Mouse (Mus musculus) neural tube, embryonic 12.5 days (tissue): ENCODE results near the gene Tbc1d4. TPM values are rescaled to one million over a fixed set of nuclear protein-coding genes. Genes with fewer than 3 reads are reported as not detected.

Source experiments
- ATAC-seq: fragments of 200-750 bp; cut with Nextera tagmentation; 2 replicates; pipeline ENCODE4 v1.8.0; 2017; ENCODE audit warnings: low read depth, mild to moderate bottlenecking, moderate TSS enrichment, moderate library complexity; ENCODE audit not compliant: low FRiP score
- H3K27ac ChIP-seq: fragments of 300-500 bp; sonication (generic); 2 replicates; pipeline ENCODE4 v1.5.1; 2016
- H3K27me3 ChIP-seq: fragments of 300-500 bp; sonication (generic); replicated peaks from 2 replicates; pipeline ENCODE4 v1.6.1; 2016; ENCODE audit warnings: mild to moderate bottlenecking
- H3K36me3 ChIP-seq: fragments of 300-500 bp; sonication (generic); 2 replicates; pipeline ENCODE4 v1.6.1; 2016; ENCODE audit warnings: mild to moderate bottlenecking
- H3K4me1 ChIP-seq: fragments of 300-500 bp; sonication (generic); 2 replicates; pipeline ENCODE4 v1.6.1; 2016
- H3K4me2 ChIP-seq: fragments of 300-500 bp; sonication (generic); replicated peaks from 2 replicates; pipeline ENCODE4 v1.6.1; 2016; ENCODE audit warnings: mild to moderate bottlenecking
- H3K4me3 ChIP-seq: fragments of 300-500 bp; sonication (generic); 2 replicates; pipeline ENCODE4 v1.5.1; 2016
- H3K9ac ChIP-seq: fragments of 300-500 bp; sonication (generic); 2 replicates; pipeline ENCODE4 v1.6.1; 2016; ENCODE audit warnings: mild to moderate bottlenecking
- H3K9me3 ChIP-seq: fragments of 300-500 bp; sonication (generic); 2 replicates; pipeline ENCODE4 v1.6.1; 2016; ENCODE audit warnings: mild to moderate bottlenecking
- WGBS: fragments of 180-500 bp; shearing (Covaris S2); methylation state at CpG from one replicate; pipeline ENCODE4 v1.1.7; 2016; 5-methylcytosine and 5-hydroxymethylcytosine counted together
- polyA plus RNA-seq: library from polyadenylated mRNA; unstranded; fragments of >200 nt; fragmentation: Nextera tagmentation; extraction: Ambion mirVana; gene quantifications from 2 replicates; pipeline ENCODE4 v1.2.1, GENCODE M21; 2016

The Tbc1d4 gene
- polyA plus RNA-seq, 1 experiment from 2014 or later = 5.8 TPM

DNA sequence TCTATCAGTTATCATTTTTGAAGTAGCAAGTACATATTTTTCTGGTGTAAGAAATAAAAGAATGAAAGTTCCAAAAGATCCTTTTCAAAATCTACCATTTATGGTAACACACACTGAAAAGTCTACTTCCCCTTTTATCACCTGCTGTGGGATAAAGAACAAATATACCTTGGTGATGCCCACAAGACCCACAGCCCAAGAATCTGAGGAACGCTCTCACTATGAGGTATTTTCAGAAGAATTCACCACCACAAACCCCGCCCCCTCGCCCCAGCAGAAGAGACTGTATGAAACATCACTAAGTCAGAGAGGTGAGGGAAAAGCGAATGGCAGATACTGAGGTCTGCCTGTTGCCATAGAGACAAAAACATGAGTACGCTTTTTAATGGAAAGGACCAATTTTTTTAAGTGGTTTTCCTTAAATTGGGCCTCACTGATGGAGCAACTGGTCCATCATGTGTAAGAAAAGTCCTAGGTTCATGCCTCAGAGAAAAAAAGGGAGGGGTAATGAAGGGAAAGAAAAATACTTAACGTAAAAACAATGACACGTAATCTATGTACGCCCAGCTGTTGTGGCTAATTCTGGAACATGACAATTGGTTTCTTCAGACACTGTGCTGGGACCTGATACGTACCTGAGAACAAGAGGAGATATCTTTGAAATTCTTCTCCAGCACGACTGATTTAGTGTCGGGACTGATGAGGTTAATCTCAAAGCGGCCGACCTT lies 104.4 kb downstream of the Tbc1d4 start:
- no peaks in the 10 kb centered on the region for H3K4me1 ChIP-seq
- WGBS = 94% methylated on average over 13 of the region's 13 CpGs
- H3K27me3 ChIP-seq = no peaks in the 10 kb centered on the region
- no peak overlapping the region for H3K4me3 ChIP-seq
- no peaks in the 10 kb centered on the region for H3K9me3 ChIP-seq
- no peak overlapping the region for H3K27ac ChIP-seq
- H3K36me3 ChIP-seq = no peaks in the 10 kb centered on the region
- H3K4me2 ChIP-seq = no peak overlapping the region
- ATAC-seq = no peak
- H3K9ac ChIP-seq = no peak overlapping the region

DNA sequence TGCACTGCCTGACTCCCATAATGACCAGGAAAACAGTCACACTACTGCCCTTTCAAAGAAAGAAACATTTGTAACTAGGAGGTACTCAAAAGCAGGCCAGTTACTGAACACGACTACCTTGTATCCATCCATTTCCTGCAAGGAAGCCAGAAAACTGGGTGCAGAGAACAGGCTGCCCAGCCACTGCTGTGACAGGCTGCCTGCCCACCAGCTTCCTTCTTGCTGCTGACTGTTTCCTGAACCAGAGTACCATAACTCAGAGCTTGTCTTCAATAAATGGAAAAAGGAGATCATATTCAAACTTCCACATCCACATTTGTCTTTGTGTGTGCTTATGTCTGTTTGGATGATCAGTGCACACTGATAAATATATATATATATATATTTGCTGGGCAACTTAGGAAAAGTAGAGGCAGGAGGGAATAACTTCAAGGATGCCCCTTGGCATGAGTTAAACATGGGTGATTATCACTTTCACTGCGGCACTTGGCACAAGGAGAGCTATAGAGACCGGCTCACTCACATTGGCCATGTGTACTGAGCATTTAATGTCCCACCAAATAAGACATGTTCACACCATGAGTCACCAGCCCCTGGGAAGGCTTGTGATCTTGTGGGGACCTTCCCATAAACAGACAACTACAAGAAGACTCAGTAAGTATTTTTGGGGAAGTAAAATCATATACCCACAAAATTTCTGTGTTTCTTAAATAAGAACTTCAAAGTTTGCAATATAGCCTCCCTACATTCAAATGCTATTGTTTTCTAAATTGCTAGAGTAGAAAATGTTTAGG lies 105.6 kb downstream of the Tbc1d4 start:
- Histone ChIP-seq H3K4me3 (no peak overlapping the region), H3K4me1 (no peaks in the 10 kb centered on the region), H3K36me3 (no peaks in the 10 kb centered on the region), H3K9ac (no peak overlapping the region), H3K27me3 (no peaks in the 10 kb centered on the region), H3K9me3 (no peaks in the 10 kb centered on the region), H3K27ac (no peak overlapping the region), H3K4me2 (no peak overlapping the region)
- WGBS = 88% methylated on average over 3 of the region's 3 CpGs
- ATAC-seq = no peak

DNA sequence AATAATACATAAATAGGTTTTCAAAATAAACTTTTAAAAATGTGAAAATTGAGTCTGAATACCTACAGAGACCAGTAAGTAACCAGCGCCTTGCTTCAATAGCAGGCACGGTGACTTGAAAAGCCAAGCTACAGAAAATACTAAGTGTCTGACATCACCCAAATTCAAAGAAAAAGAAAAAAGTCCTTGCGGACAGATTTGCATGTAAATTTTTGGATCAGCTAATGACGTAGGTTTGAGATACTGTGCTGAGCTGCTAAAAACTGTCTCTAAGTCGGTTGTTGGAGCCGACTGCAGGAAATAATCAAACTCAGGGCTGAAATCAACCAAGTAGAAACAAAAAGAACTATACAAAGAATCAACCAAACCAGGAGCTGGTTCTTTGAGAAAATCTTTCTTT lies 107.1 kb downstream of the Tbc1d4 start:
- no peaks in the 10 kb centered on the region for H3K9me3 ChIP-seq
- H3K36me3 ChIP-seq = no peaks in the 10 kb centered on the region
- no peaks in the 10 kb centered on the region for H3K4me1 ChIP-seq
- WGBS = 92% methylated on average over 6 of the region's 6 CpGs
- H3K27me3 ChIP-seq = no peaks in the 10 kb centered on the region
- H3K27ac ChIP-seq = no peak overlapping the region
- no peak overlapping the region for H3K9ac ChIP-seq
- no peak overlapping the region for H3K4me2 ChIP-seq
- no peak for ATAC-seq
- no peak overlapping the region for H3K4me3 ChIP-seq

DNA sequence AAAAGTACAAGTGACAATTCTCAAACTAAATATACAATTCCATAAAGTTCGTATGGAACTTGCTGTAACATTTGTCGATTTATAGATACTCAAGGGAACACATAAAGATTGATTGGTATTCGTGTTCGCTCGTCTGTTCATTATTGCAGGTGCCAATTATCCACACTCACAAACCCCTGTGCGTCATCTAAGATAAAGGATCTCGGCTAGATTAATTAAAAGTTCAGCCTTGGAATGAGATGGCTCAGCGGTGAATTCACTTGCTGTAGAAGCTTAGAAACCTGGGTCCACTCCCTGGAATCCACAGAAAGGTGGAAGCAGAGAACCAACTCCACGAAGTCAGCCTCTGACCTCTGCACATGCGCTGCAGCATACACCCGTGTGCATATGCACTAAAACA lies 107.5 kb downstream of the Tbc1d4 start:
- 79% methylated on average over 11 of the region's 11 CpGs for WGBS
- H3K4me1 ChIP-seq = no peaks in the 10 kb centered on the region
- H3K4me3 ChIP-seq = no peak overlapping the region
- no peak overlapping the region for H3K9ac ChIP-seq
- H3K27me3 ChIP-seq = no peaks in the 10 kb centered on the region
- no peak overlapping the region for H3K27ac ChIP-seq
- no peaks in the 10 kb centered on the region for H3K36me3 ChIP-seq
- no peak overlapping the region for H3K4me2 ChIP-seq
- no peaks in the 10 kb centered on the region for H3K9me3 ChIP-seq
- no peak for ATAC-seq

DNA sequence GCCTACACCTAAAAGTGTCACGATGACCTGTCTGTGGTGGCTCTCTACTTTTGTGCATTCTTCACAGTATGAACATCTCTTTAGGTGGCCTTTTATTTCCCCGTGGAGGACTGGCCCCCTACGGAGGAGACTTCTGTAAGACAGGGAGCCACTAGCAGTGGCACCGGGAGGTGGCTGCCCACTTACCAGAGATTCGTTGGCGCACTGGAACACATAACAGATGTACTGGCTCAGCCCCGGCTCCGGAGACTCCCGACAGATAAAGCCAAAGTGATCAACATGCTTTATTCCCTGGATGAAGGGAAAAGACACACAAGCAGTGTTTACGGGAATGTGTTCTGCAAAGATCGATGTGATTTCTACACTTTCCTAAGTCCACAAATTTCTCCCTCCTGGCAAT lies 108.2 kb downstream of the Tbc1d4 start:
- no peak for ATAC-seq
- H3K4me3 ChIP-seq = no peak overlapping the region
- 72% methylated on average over 11 of the region's 11 CpGs for WGBS
- no peaks in the 10 kb centered on the region for H3K4me1 ChIP-seq
- H3K27ac ChIP-seq = no peak overlapping the region
- no peak overlapping the region for H3K9ac ChIP-seq
- no peak overlapping the region for H3K4me2 ChIP-seq
- no peaks in the 10 kb centered on the region for H3K9me3 ChIP-seq
- H3K36me3 ChIP-seq = no peaks in the 10 kb centered on the region
- no peaks in the 10 kb centered on the region for H3K27me3 ChIP-seq

DNA sequence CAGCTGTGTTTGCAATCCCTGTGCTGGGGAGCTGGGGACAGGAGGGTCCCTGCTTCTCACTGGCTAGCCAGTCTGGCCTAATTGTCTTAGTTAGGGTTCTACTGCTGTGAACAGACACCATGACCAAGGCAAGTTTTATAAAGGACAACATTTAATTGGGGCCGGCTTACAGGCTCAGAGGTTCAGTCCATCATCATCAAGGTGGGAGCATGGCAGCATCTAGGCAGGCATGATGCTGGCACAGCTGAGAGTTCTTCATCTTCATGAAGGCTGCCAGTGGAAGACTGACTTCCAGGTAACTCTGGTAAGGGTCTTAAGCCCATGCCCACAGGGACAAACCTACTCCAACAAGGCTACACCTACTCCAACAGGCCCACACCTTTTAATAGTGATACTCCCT lies 109.2 kb downstream of the Tbc1d4 start:
- H3K36me3 ChIP-seq = no peaks in the 10 kb centered on the region
- H3K27me3 ChIP-seq = no peaks in the 10 kb centered on the region
- no peak overlapping the region for H3K9ac ChIP-seq
- H3K27ac ChIP-seq = no peak overlapping the region
- no peak overlapping the region for H3K4me2 ChIP-seq
- H3K4me1 ChIP-seq = no peaks in the 10 kb centered on the region
- ATAC-seq = no peak
- no peak overlapping the region for H3K4me3 ChIP-seq
- WGBS = 94% methylated on average over 1 of the region's 1 CpGs
- H3K9me3 ChIP-seq = no peaks in the 10 kb centered on the region

DNA sequence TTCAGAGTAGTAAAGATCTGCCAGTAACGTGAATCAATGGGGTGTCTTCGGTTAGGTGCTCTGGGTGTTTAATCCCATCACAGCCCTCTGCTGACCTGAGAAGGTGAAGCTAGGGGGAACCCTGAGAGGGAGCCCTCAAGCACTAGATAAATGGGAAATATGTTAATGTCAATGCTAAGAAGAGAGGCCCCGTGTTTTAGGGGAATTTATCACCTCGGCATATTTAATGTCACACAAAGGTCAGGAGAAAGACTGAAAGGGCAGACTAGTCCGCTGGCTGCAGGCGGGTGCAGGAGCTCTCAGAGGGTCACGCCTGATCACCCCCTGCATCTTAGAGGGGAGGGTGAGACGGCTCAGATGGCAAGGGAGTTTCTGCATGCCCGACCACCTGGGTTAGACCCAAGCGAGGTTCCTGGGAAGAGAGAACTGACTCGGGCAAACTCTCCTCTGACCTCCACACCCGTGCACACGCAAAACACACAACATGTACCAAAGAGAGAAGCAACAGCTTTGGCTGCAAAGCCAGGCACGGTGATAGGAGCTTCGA lies 120.7 kb downstream of the Tbc1d4 start:
- Histone ChIP-seq H3K36me3 (no peaks in the 10 kb centered on the region), H3K4me3 (no peak overlapping the region), H3K27me3 (no peaks in the 10 kb centered on the region), H3K27ac (no peak overlapping the region), H3K9ac (no peak overlapping the region), H3K9me3 (no peaks in the 10 kb centered on the region), H3K4me1 (no peaks in the 10 kb centered on the region), H3K4me2 (no peak overlapping the region)
- WGBS = 54% methylated on average over 15 of the region's 15 CpGs
- no peak for ATAC-seq

DNA sequence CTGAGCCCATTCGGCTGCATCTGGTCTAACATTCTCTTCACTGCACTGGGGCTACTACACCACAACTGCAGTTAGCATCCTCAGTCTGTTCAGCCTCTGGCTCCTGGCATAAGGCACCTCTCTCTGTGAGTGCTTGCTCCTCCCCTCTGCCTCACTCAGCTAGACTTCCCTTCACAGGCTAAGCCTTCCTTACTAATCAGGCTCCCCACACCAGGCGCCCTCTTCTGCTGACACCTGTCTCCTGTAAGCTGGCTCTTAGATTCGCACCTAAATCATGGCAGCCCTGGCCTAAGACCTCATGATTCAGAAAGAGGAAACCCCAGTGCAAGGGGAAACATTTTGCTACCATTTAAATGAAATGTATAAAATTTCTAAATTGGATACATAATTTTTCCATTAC lies 122.4 kb downstream of the Tbc1d4 start:
- Histone ChIP-seq H3K36me3 (no peaks in the 10 kb centered on the region), H3K9ac (no peak overlapping the region), H3K27me3 (no peaks in the 10 kb centered on the region), H3K9me3 (no peaks in the 10 kb centered on the region), H3K4me1 (no peaks in the 10 kb centered on the region), H3K27ac (no peak overlapping the region), H3K4me2 (no peak overlapping the region), H3K4me3 (no peak overlapping the region)
- no peak for ATAC-seq
- 73% methylated on average over 3 of the region's 3 CpGs for WGBS

DNA sequence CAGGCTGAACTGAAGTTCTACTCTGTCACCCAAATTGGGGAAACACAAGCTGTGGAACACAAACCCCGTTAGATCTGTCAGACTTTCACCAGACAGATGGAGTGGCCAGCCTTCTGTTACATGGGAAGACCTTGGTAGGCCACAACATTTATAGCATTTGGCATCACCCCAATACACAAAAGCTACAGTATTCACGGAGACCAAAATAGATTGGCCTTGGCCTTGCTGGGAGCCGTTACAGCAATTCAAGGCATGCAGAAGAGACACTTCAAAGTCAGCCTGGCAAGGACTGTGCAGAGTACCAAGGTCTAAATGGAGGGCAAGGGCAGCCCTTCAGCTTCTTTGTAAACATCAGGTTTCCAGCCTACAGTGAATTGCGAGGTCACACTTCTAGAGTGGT lies 125.8 kb downstream of the Tbc1d4 start:
- Histone ChIP-seq H3K27ac (no peak overlapping the region), H3K4me3 (no peak overlapping the region), H3K36me3 (no peaks in the 10 kb centered on the region), H3K27me3 (no peaks in the 10 kb centered on the region), H3K9ac (no peak overlapping the region), H3K4me1 (no peaks in the 10 kb centered on the region), H3K4me2 (no peak overlapping the region), H3K9me3 (no peaks in the 10 kb centered on the region)
- no peak for ATAC-seq
- WGBS = 84% methylated on average over 4 of the region's 4 CpGs

DNA sequence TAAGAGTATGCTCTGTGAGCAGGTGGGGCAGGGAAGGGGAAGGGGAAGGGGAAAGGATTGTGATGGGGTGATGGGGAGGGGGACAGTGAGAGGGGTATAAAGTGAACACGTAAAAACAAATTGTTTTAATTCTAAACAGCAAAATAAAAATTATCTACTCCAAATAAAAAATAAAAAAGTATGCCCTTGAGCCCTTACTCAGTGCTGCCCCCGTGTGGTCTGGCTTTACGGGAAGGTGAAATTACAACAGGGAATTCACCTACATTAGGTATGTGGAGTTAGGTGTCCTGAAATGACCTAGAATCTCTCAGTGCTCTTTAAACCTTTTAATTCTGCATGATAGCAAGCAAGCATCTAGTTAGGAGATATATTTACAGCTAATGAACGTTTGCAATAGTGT lies 126.7 kb downstream of the Tbc1d4 start:
- Histone ChIP-seq H3K27me3 (no peaks in the 10 kb centered on the region), H3K36me3 (no peaks in the 10 kb centered on the region), H3K4me1 (no peaks in the 10 kb centered on the region), H3K9me3 (no peaks in the 10 kb centered on the region), H3K4me3 (no peak overlapping the region), H3K27ac (no peak overlapping the region), H3K4me2 (no peak overlapping the region), H3K9ac (no peak overlapping the region)
- no peak for ATAC-seq
- 44% methylated on average over 4 of the region's 4 CpGs for WGBS

DNA sequence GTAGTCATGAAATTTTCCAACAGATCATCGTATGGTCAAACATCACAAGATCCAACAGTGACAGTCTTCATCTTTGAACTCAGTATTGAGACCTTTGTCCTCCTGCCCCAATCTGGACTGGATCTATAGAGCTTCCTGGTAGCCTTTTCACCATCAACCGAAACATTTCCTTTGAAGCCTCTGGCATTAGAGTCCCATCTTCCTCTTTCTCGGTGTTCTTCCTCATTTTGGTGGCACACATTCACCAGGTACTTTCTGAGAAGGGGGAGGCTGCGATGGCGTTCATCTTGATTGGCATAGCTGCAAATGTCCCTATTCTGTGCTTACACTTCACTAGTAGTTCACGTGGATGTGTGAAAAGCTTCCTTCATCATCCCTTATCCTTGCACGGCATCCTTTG lies 127.8 kb downstream of the Tbc1d4 start:
- H3K4me1 ChIP-seq = no peaks in the 10 kb centered on the region
- no peaks in the 10 kb centered on the region for H3K27me3 ChIP-seq
- WGBS = 87% methylated on average over 7 of the region's 7 CpGs
- H3K4me2 ChIP-seq = no peak overlapping the region
- no peak overlapping the region for H3K4me3 ChIP-seq
- no peaks in the 10 kb centered on the region for H3K36me3 ChIP-seq
- no peaks in the 10 kb centered on the region for H3K9me3 ChIP-seq
- H3K9ac ChIP-seq = no peak overlapping the region
- no peak overlapping the region for H3K27ac ChIP-seq
- ATAC-seq = no peak

DNA sequence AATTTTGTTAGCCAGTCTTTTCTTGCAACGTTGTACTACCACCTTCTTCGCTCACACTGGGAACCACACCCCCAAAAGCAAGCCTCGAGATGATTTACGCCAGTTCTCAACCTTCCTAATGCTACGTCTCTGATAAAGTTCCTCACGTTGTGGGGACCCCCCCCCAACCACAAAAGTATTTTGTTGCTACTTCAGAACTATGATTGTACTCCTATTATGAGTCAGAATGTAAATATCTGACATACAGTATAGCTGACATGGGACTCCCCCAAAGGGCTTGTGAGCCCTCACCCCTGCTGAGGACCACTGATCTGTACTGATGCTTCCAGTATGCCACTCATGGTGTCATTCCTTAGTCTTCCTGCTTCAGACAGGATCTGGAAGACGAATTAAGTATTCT lies 128.4 kb downstream of the Tbc1d4 start:
- Histone ChIP-seq H3K27ac (no peak overlapping the region), H3K4me2 (no peak overlapping the region), H3K9me3 (no peaks in the 10 kb centered on the region), H3K27me3 (no peaks in the 10 kb centered on the region), H3K9ac (no peak overlapping the region), H3K4me3 (no peak overlapping the region), H3K36me3 (no peaks in the 10 kb centered on the region), H3K4me1 (no peaks in the 10 kb centered on the region)
- WGBS = 89% methylated on average over 7 of the region's 7 CpGs
- ATAC-seq = no peak
